Comparison of ENCODE assay signal across 16 mouse cellular contexts in genomic region chr11:40510325-40511239, GRCm38 (mm10).
A peak's percentile ranks its signal among the peaks of the same experiment; 100 is the strongest.
DNase-seq lines count a peak whose midpoint lies in the region; ATAC-seq and TF ChIP-seq lines count a peak whose summit lies in the region.
"Had no signal": no experiment of that assay in that cellular context is flagged by ENCODE, and none has a peak within 500 bp of the region (broad histone marks: within the 10 kb centered on the region; RNA-seq: fewer than 3 reads in every experiment).

No protein-coding gene starts in this region.

- no peaks in the 10 kb centered on the region for H3K27me3 ChIP-seq in intestine, embryonic 15.5 days (replicated peaks)
- H3K27me3 ChIP-seq in intestine, postnatal 0 days (replicated peaks; ENCODE audit: control insufficient read depth, insufficient read depth, low read length), result no peaks in the 10 kb centered on the region
- no peaks in the 10 kb centered on the region for H3K27me3 ChIP-seq in embryonic facial prominence, embryonic 14.5 days (replicated peaks; ENCODE audit: control insufficient read depth, insufficient read depth, low read length)
- H3K27me3 ChIP-seq in hindbrain, postnatal 0 days (ENCODE audit: insufficient read depth, low read length), result no peaks in the 10 kb centered on the region
- no peaks in the 10 kb centered on the region for H3K27me3 ChIP-seq in neural tube, embryonic 15.5 days (replicated peaks)
- H3K27me3 ChIP-seq: heart, embryonic 15.5 days; limb, embryonic 13.5 days had no signal

- no peak for TF ChIP-seq CTCF in intestine, postnatal 0 days (IDR thresholded peaks at IDR 0.05; ENCODE audit: low read depth)
- TF ChIP-seq CTCF in hindbrain, postnatal 0 days (IDR thresholded peaks at IDR 0.05; ENCODE audit: low read depth), result no peak

- ATAC-seq in intestine, embryonic 15.5 days, result peak; percentile 63; the same call in 1 of the 2 replicates
- ATAC-seq in intestine, postnatal 0 days, result no peak
- peak; percentile 22; the same call in 1 of the 2 replicates for ATAC-seq in embryonic facial prominence, embryonic 14.5 days (ENCODE audit: low read depth)
- ATAC-seq in hindbrain, postnatal 0 days, result peak; percentile 68
- ATAC-seq in neural tube, embryonic 15.5 days (ENCODE audit: low FRiP score), result peak; percentile 63; the same call in 1 of the 2 replicates

- no peaks in the 10 kb centered on the region for H3K9me3 ChIP-seq in intestine, embryonic 15.5 days
- H3K9me3 ChIP-seq in intestine, postnatal 0 days (ENCODE audit: control insufficient read depth), result no peaks in the 10 kb centered on the region
- H3K9me3 ChIP-seq in embryonic facial prominence, embryonic 14.5 days (ENCODE audit: control insufficient read depth, low read length), result no peaks in the 10 kb centered on the region
- no peaks in the 10 kb centered on the region for H3K9me3 ChIP-seq in hindbrain, postnatal 0 days (ENCODE audit: low read length)
- no peaks in the 10 kb centered on the region for H3K9me3 ChIP-seq in neural tube, embryonic 15.5 days (replicated peaks)
- H3K9me3 ChIP-seq: heart, embryonic 15.5 days; limb, embryonic 13.5 days had no signal

- no peaks in the 10 kb centered on the region for H3K36me3 ChIP-seq in intestine, embryonic 15.5 days
- no peaks in the 10 kb centered on the region for H3K36me3 ChIP-seq in intestine, postnatal 0 days (ENCODE audit: control insufficient read depth, insufficient read depth)
- H3K36me3 ChIP-seq in embryonic facial prominence, embryonic 14.5 days (ENCODE audit: control insufficient read depth, insufficient read depth, low read length), result no peaks in the 10 kb centered on the region
- no peaks in the 10 kb centered on the region for H3K36me3 ChIP-seq in hindbrain, postnatal 0 days (ENCODE audit: insufficient read depth, low read length)
- H3K36me3 ChIP-seq in neural tube, embryonic 15.5 days, result no peaks in the 10 kb centered on the region
- H3K36me3 ChIP-seq: heart, embryonic 15.5 days; limb, embryonic 13.5 days had no signal

- 58% methylated on average over 10 of the region's 10 CpGs for WGBS in intestine, embryonic 15.5 days
- 56% methylated on average over 10 of the region's 10 CpGs for WGBS in intestine, postnatal 0 days
- 66% methylated on average over 10 of the region's 10 CpGs for WGBS in embryonic facial prominence, embryonic 14.5 days
- 50% methylated on average over 10 of the region's 10 CpGs for WGBS in hindbrain, postnatal 0 days
- 43% methylated on average over 10 of the region's 10 CpGs for WGBS in neural tube, embryonic 15.5 days

- H3K4me3 ChIP-seq in intestine, embryonic 15.5 days (replicated peaks), result no peak overlapping the region
- H3K4me3 ChIP-seq in intestine, postnatal 0 days (ENCODE audit: low read depth, low read length), result no peak overlapping the region
- no peak overlapping the region for H3K4me3 ChIP-seq in embryonic facial prominence, embryonic 14.5 days (ENCODE audit: low read depth, low read length)
- no peak overlapping the region for H3K4me3 ChIP-seq in hindbrain, postnatal 0 days (ENCODE audit: low read length)
- no peak overlapping the region for H3K4me3 ChIP-seq in neural tube, embryonic 15.5 days (replicated peaks)
- H3K4me3 ChIP-seq: heart, embryonic 15.5 days; limb, embryonic 13.5 days had no signal

- no peak overlapping the region for H3K4me2 ChIP-seq in intestine, embryonic 15.5 days (replicated peaks)
- no peak overlapping the region for H3K4me2 ChIP-seq in intestine, postnatal 0 days (replicated peaks; ENCODE audit: low read depth)
- H3K4me2 ChIP-seq in embryonic facial prominence, embryonic 14.5 days (ENCODE audit: low read depth, low read length), result no peak overlapping the region
- H3K4me2 ChIP-seq in hindbrain, postnatal 0 days (ENCODE audit: low read depth, low read length), result no peak overlapping the region
- no peak overlapping the region for H3K4me2 ChIP-seq in neural tube, embryonic 15.5 days
- H3K4me2 ChIP-seq: heart, embryonic 15.5 days; limb, embryonic 13.5 days had no signal

- H3K9ac ChIP-seq in intestine, embryonic 15.5 days, result no peak overlapping the region
- no peak overlapping the region for H3K9ac ChIP-seq in intestine, postnatal 0 days (ENCODE audit: low read depth, low read length)
- H3K9ac ChIP-seq in embryonic facial prominence, embryonic 14.5 days (ENCODE audit: low read depth, low read length), result no peak overlapping the region
- H3K9ac ChIP-seq in hindbrain, postnatal 0 days (replicated peaks; ENCODE audit: low read length), result no peak overlapping the region
- no peak overlapping the region for H3K9ac ChIP-seq in neural tube, embryonic 15.5 days (replicated peaks)
- H3K9ac ChIP-seq: heart, embryonic 15.5 days; limb, embryonic 13.5 days had no signal

- no peak overlapping the region for H3K27ac ChIP-seq in intestine, embryonic 15.5 days
- no peak overlapping the region for H3K27ac ChIP-seq in intestine, postnatal 0 days (ENCODE audit: low read depth, low read length)
- H3K27ac ChIP-seq in embryonic facial prominence, embryonic 14.5 days (replicated peaks; ENCODE audit: low read depth, low read length), result no peak overlapping the region
- no peak overlapping the region for H3K27ac ChIP-seq in hindbrain, postnatal 0 days
- no peak overlapping the region for H3K27ac ChIP-seq in neural tube, embryonic 15.5 days (replicated peaks)
- H3K27ac ChIP-seq: heart, embryonic 15.5 days; limb, embryonic 13.5 days had no signal

- no peaks in the 10 kb centered on the region for H3K4me1 ChIP-seq in intestine, embryonic 15.5 days (replicated peaks)
- no peaks in the 10 kb centered on the region for H3K4me1 ChIP-seq in intestine, postnatal 0 days (replicated peaks; ENCODE audit: control insufficient read depth, insufficient read depth, low read length)
- no peaks in the 10 kb centered on the region for H3K4me1 ChIP-seq in embryonic facial prominence, embryonic 14.5 days (ENCODE audit: control insufficient read depth, insufficient read depth, low read length)
- no peaks in the 10 kb centered on the region for H3K4me1 ChIP-seq in hindbrain, postnatal 0 days (ENCODE audit: insufficient read depth, low read length)
- no peaks in the 10 kb centered on the region for H3K4me1 ChIP-seq in neural tube, embryonic 15.5 days
- H3K4me1 ChIP-seq: heart, embryonic 15.5 days; limb, embryonic 13.5 days had no signal

- DNase-seq in embryonic facial prominence, embryonic 14.5 days (ENCODE audit: low spot score), result peak; percentile 5
- DNase-seq in hindbrain, postnatal 0 days (ENCODE audit: low spot score), result peak; percentile 37
- no peak for DNase-seq in spleen, postnatal 14 days (ENCODE audit: low spot score in 2 of 2)
- DNase-seq in T-cell, adult 2 months (ENCODE audit: low spot score), result no peak
- DNase-seq in gastrocnemius, postnatal 25 days, result no peak
- DNase-seq: adrenal gland, postnatal 25 days; cerebellum, adult 11 months; gastrocnemius, postnatal 10 days; kidney, adult 18-20 months; lung, adult 2 months; right cerebral cortex, adult 18-20 months had no signal

Comparison
In these comparisons a context has a peak if more than half of its experiments do, and no peak if none do; other contexts are left out.
1. DNase-seq: peak in embryonic facial prominence, embryonic 14.5 days (single experiment) and hindbrain, postnatal 0 days (single experiment); none in spleen, postnatal 14 days (0 of 2), T-cell, adult 2 months (single experiment) and gastrocnemius, postnatal 25 days (single experiment).